Mouse (Mus musculus): ENCODE measurements around the gene Borcs8.

The Borcs8 gene

GRCm38 (mm10) chr8:70181212-70181902 lies 42.1 kb downstream of the Borcs8 start:
- DNase-seq, result no peak

GRCm38 (mm10) chr8:70181903-70182252 lies 42.6 kb downstream of the Borcs8 start:
- DNase-seq, result no peak

GRCm38 (mm10) chr8:70183194-70183593 lies 43.9 kb downstream of the Borcs8 start:
- DNase-seq, result no peak

GRCm38 (mm10) chr8:70188707-70189106 lies 49.4 kb downstream of the Borcs8 start:
- no peak for DNase-seq

- no peak for DNase-seq
These were observed 53.9 kb downstream of the Borcs8 start for GRCm38 (mm10) chr8:70193238-70193637.

- DNase-seq, result no peak
These were observed 54.9 kb downstream of the Borcs8 start for GRCm38 (mm10) chr8:70194191-70194590.

- DNase-seq, result no peak
These were observed 56.5 kb downstream of the Borcs8 start for GRCm38 (mm10) chr8:70195762-70196161.

All from thymus, postnatal 4 days (tissue).